Mouse (Mus musculus) pancreas, adult 10 weeks (tissue): ENCODE data around the gene Ndufaf7. TPM values are rescaled to one million over a fixed set of nuclear protein-coding genes. Genes with fewer than 3 reads are reported as not detected.

ENCODE experiments used
- polyA plus RNA-seq: library from polyadenylated mRNA; stranded (reverse); fragments of 350-450 nt; fragmentation: Illumina TruSeq; extraction: RNeasy Lipid Tissue Mini Kit (QIAGEN cat#74804); gene quantifications from one replicate; pipeline ENCODE4 v1.2.3, GENCODE M21; 2015; ENCODE audit warnings: low read depth, low replicate concordance; ENCODE audit not compliant: insufficient read depth

Gene Ndufaf7
- polyA plus RNA-seq, result 11.5 TPM

DNA sequence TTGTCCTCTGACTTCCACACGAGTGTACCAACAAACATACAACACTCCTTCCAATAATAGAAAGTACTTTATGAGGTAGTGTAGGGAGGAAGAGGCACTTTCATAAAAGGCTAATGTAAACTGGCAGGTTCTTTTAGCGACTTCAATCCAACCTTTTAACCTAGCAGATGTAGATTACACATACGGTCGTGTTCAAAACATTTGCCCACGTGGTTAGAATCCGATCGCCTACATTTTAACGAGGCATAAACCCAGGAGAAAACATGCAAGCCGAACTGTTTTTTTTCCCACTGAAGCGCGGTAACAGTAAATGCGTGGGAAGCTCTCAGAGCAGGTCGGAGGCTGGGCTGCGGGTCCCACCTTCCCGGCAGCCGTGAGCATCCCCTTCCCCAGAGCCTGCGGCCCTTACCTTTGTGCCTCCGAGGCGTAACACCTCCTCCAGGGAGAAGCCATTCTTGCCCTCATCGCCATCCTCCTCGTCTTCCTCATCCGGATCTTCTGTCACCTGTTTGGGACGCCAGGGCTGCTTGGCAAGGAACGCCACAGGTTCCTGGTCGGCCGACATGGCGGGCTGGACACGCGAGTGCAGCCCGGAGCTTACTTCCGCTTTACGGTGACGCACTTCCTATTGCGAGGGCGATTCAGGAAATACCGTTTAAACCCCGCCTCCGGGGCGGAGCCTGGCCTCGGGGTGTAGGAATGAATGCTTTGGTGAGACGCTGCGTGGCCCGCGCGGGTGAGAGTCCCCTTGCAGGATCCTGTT lies at the start of gene Ndufaf7, which contains the start of gene Cebpz:
Gene Ndufaf7, plus strand, starts transcription at position 671 of the 763 bp plus-strand sequence.
Gene Cebpz, minus strand, starts transcription at position 601 of the 763 bp plus-strand sequence.

DNA sequence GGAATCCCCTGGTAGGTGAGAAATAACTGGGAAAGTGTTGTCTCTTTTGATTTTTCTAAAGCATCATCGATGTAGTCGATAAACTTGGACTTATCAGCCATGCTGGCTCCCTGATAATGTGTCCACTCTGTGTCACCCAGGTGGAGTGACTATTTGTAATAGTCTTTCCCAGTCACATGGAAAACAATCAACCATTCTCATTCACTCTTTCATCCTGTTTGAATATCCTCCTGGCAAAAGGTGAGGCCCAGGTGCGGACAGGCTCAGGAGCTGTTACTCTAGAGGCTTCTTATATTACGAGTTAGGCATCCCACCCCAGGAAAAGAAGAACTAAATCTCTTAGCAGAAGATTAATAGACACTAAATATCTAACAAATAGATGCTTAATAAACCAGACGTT lies 30.0 kb upstream of the Ndufaf7 start, which contains the start of gene Sult6b1:
Gene Sult6b1, minus strand, starts transcription at position 101 of the 400 bp plus-strand sequence.

DNA sequence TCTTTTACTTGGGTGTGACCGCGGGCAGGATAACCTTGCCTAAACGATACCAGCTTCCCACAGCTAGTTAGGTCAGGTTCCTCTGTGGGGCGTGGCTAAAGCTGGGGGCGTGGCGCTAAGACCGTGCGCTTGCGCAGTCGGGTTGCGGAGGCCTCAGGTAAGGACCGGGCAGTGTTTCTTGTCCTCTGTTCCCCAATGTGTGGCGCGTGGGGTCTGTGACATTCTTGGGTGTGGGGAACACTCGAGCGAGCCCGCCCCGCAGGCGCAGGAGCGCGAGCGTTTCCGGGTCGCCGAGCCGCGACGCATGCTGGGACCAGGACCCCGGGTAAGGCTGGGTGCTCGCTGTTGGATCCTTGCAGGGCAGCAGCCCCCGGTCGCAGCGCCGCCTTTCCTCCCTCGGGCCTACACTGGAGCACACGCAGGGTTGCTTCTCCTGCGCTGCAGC lies 20.5 kb upstream of the Ndufaf7 start, which contains the start of gene Cebpzos:
Gene Cebpzos, plus strand, starts transcription at position 132 of the 445 bp plus-strand sequence.

Other genes starting within 250 kb of the Ndufaf7 start
- gene Strn, start 199.9 kb upstream of the Ndufaf7 start, polyA plus RNA-seq, result 2.1 TPM
- gene Heatr5b, start 101.8 kb upstream of the Ndufaf7 start, polyA plus RNA-seq, result 3.3 TPM
- 10.3 TPM for gene Gpatch11, start 101.6 kb upstream of the Ndufaf7 start, polyA plus RNA-seq
- 3.3 TPM for gene Eif2ak2, start 54.6 kb upstream of the Ndufaf7 start, polyA plus RNA-seq
- not detected for gene Sult6b1, start 30.1 kb upstream of the Ndufaf7 start, polyA plus RNA-seq
- 8.8 TPM for gene Cebpzos, start 20.6 kb upstream of the Ndufaf7 start, polyA plus RNA-seq
- gene Cebpz, start 70 bp upstream of the Ndufaf7 start, polyA plus RNA-seq, result 10.3 TPM
- 6.2 TPM for gene Prkd3, start 83.7 kb downstream of the Ndufaf7 start, polyA plus RNA-seq
- gene Qpct, start 114.8 kb downstream of the Ndufaf7 start, polyA plus RNA-seq, result 3.9 TPM